Mouse (Mus musculus): ENCODE measurements around the gene Pon3.

- TF ChIP-seq CTCF (IDR thresholded peaks at IDR 0.05; ENCODE audit: control insufficient read depth, insufficient read depth, low read length) (no peak), POLR2A (IDR thresholded peaks at IDR 0.05; ENCODE audit: borderline replicate concordance, control insufficient read depth, low read depth, low read length) (no peak)
These were observed 795 bp downstream of the Pon3 start for GRCm38 (mm10) chr6:5255291-5255690.

All from bone marrow, adult 2 months (tissue).